Comparison of ENCODE assay signal across 8 mouse cellular contexts in the genomic region with DNA sequence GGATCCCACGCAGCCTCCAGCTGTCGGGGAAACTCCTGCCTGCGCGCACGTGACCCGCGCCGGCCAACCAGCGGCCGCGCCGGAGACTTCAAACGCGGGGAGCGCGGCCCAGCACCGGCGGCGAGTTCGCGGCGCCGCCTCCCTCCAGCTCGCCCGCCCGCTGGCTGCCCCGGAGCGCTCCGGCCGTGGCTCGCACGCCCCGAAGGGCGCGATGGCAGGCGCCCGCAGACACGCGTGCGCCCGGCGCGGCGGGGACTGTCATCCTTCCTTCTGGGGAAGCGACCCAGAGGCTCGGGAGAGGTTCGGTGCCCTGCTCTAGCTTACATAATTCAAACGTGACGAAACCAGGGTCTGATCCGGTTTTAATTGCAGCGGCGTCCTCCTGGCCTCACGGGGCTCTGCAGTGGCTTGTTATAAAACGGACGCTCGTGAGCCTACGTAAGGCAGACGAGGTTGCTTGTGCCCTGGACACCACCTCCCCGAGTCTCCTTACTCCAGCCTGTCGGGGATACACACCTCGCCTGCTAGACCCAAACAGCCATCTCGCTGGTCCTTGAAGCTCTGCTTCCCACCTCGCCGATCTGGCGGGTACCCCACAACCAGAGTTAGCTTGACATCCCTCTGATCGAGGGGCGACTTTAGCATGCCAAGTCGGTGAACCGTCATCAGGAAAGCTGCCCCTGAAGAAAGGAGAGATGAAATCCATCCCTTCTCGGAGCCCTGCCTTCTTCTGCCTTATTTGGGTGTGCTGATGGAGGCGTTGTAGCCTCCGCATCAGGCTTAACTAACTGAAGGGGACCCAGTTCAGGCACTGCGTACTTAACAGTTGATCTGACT. TPM values are rescaled to one million over a fixed set of nuclear protein-coding genes. Genes with fewer than 3 reads are reported as not detected.
DNase-seq lines count a peak whose midpoint lies in the region; ATAC-seq lines count a peak whose summit lies in the region.

A gene (minus strand): TSS at position 11 of the 837 bp plus-strand sequence.

- H3K36me3 ChIP-seq in hindbrain, embryonic 12.5 days = peaks cover 8% of the 10 kb centered on the region

- DNase-seq in Muller cell, postnatal 12 days (ENCODE audit: inconsistent ontology term) = peak; percentile 93
- peak; percentile 82 for DNase-seq in cerebellum, adult 9-11 months
- DNase-seq in frontal cortex, postnatal 10 days (ENCODE audit: low spot score in 2 of 2) = peak; percentile 70 to 83
- DNase-seq in layer of hippocampus, postnatal 14 days (ENCODE audit: low spot score in 2 of 2) = peak; percentile 72 to 80
- peak; percentile 82 for DNase-seq in lung, postnatal 14 days
- DNase-seq in retina, adult 2 months (ENCODE audit: low read depth, low spot score) = peak; percentile 69
- peak; percentile 85 to 90 for DNase-seq in thymus, postnatal 36 days

- WGBS in hindbrain, embryonic 12.5 days = under 1% methylated on average over 73 of the region's 73 CpGs

- H3K9me3 ChIP-seq in hindbrain, embryonic 12.5 days (replicated peaks) = no peaks in the 10 kb centered on the region

- peaks cover 20% of the 10 kb centered on the region for H3K4me1 ChIP-seq in hindbrain, embryonic 12.5 days

- no peaks in the 10 kb centered on the region for H3K27me3 ChIP-seq in hindbrain, embryonic 12.5 days

- H3K4me3 ChIP-seq in hindbrain, embryonic 12.5 days = peak within 1 kb of the TSS; percentile 77

- peak within 1 kb of the TSS; percentile 95 for H3K27ac ChIP-seq in hindbrain, embryonic 12.5 days

- ATAC-seq in hindbrain, embryonic 12.5 days (ENCODE audit: low FRiP score) = peak; percentile 93

- peak within 1 kb of the TSS; percentile 94 for H3K9ac ChIP-seq in hindbrain, embryonic 12.5 days

- H3K4me2 ChIP-seq in hindbrain, embryonic 12.5 days (replicated peaks) = peak within 1 kb of the TSS; percentile 83

RNA-seq across cellular contexts. Expression of the gene that starts here (rescaled TPM):
- 98.1 and 99.1 TPM in 2 replicates for polyA plus RNA-seq in hindbrain, embryonic 12.5 days (2016; fragmentation: Nextera tagmentation; extraction: Ambion mirVana)
- total RNA-seq in layer of hippocampus, postnatal 14 days (2021) = 10 to 100 TPM; 88.2 to 88.7 TPM

Comparison
In these comparisons a context has a peak if more than half of its experiments do, and no peak if none do; other contexts are left out.
1. Peak in every context shown above with its lines: DNase-seq, ATAC-seq, H3K4me3 ChIP-seq and H3K27ac ChIP-seq.